Mouse (Mus musculus) kidney, postnatal 10 days (tissue): ENCODE data around the gene Npl.
"Not testable (repeated sequence)": the region's sequence is repeated elsewhere in the genome, so short reads cannot be mapped to it uniquely, and the experiment has no call there.

Experiments
- DNase-seq: peaks from one replicate; pipeline ENCODE4 v3.0.0; 2021; ENCODE audit warnings: mixed read lengths

Npl gene

DNA sequence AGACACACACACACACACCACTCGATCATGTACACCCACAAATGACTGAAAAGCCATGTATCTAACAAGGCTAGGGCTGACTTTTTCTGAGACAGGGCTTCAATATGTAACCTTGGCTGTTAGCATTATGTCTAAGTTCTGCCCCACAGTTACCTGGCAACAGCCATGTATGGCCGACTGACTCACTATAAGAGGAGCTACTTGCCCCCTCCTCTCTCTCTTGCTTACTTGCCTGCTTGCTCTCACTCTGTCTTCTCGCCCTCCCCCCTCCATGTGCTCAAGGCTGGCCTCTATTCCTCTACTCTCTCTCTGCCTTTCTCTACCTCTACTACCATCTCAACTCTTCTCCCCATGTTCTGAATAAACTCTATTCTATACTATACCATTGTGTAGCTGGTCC, 9.1 kb downstream of the Npl start:
- no peak for DNase-seq

DNA sequence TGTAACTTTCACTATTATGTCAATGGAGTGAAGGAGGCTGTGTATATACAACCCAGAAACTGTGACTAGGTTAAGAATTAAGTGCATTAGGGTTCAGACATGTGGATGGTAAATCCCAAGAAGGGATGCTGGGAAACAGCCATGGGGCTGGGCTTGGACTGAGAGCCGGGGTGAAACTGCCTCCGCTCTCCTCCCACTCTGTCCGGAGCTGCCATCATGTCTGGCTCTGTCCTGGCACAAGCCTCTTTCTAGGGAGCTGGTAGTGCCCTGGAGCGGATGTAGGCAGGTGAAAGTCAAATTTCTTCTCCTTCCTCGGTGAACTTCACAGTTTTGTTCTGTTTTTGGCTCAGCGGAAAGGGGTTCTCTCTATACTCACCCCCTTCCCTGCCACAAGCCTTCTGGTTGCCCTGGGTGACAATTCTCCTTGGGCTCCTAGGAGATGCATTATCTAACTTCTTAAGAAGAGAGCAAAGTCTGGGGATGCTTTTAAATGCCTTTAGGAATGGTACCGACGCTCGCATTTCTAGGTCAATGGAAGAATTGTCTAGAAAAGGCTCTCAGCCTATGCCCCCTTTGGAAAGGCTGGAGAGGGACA, 10.0 kb downstream of the Npl start:
- no peak for DNase-seq

DNA sequence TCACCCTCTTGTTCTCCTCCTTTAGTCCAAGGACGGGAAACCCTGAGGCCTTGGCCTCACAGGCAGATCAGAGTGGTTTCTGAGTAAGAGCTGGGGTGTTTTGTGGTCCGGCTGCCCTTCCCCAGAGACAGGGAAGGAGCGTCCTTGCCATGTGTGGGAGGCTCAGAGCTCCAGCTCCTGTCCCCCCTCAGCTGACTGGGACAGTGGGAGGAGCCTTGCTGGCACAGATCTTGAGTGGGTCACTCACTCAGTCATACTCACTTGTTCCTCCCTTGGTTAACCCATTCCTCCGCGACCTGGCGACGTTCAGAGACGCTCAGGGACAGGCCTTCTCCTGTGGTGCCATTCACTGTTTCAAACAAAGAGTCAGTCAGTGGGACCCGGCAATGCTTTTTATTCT, 14.2 kb downstream of the Npl start:
- DNase-seq: peak; percentile 39

DNA sequence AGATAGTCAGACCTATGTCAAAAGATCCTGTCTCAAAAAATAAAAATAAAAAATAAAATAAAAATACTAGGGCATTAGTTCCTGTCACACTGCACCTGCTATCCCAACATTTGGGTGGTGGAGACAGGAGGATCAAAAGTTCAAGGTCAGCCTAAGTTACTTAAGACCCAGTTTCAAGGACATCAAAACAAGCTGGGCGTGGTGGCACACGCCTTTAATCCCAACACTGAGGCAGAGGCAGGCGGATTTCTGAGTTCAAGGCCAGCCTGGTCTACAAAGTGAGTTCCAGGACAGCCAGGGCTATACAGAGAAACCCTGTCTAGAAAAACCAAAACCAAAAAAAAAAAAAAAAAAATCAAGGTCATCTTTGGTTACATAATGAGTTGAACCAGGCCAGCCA, 16.9 kb downstream of the Npl start:
- not testable (repeated sequence) for DNase-seq

DNA sequence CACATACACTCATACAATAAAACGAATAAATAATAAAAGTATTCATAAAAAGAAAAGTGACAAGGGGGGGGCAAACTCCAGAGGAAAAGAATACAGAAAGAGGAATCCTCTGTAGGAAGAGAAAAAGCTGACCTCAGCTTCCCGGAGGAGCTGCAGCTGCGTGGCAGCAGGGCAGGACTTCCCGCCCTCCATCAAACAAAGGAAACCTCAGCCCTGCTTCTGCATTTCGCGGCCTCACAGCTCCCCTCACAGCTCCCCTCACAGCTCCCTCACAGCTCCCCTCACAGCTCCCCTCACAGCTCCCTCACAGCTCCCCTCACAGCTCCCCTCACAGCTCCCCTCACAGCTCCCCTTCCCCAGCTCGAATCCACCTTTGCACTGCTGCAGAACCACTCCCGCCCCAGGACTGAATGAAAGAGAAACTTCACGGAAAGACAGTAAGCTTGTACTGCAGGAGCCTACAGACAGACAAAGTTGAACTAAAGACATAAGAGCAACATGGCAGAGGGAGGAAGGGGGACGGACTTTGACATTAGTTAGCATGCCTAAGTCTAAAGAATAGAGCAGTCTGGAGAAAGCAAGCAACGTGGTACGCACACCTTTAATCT, 17.5 kb downstream of the Npl start:
- peak; percentile 57 for DNase-seq

DNA sequence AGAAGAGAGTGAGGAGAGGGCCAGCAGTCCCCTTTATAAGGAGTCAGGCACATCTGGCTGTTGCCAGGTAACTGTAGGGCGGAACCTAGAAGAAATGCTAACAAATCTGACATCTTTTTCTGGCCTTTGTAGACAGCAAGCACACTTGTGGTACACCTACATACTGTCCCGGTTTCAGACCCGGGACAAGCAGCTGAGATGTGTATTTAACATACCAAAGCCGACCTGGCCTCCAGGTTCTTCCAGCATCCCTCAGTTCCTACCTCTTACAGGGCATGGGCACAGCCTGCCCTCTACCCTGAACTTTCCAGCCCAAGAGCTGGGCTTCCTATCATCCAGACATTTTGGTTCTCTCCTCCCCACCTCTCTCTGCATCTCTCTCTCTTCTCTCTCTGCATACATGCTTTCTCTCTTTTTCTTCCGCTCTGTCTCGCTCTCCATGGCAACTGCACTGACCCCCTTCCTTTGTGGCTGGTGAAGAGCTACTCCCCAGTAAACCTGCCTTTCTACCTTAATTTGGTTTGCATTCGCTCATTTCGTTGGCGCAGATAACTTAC, 18.1 kb downstream of the Npl start:
- no peak for DNase-seq

DNA sequence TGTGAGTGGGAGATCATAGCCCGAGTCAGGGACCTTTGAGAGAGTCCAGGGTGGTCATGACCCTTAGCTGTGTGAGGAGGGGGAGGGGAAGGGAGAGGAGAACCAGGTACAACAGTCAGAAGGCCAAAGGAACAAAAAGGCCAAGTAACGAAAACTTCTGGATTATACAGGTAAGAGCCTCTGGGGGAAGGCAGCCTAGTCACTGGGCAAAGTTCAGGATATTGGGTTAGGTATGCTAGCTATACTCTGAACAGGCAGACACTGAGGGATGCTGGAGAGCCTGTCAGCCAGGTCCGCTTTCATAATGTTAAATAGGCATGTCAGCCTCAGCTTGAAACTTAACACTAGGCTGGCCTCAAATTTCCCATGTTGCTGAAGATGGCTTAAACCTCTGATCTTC, 27.7 kb downstream of the Npl start:
- peak; percentile 23 for DNase-seq

DNA sequence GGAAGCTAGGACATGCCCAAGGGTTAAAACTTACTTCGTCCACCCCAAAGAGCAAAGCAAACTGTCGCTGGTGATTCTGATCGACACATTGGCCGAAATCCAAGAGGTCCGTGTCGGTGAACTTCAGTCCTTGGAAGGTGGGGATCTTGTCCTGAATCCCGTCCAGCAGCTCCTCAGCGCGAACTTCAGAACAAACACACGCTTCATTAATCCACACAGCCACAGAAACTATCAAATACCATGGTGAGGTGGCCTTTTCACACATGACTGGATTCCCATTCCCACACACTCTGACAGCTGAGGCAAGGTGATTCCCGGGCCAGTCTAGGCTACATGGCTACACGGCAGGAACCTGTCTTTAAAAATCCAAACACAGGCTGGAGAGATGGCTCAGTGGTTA, 34.5 kb downstream of the Npl start:
- peak; percentile 62 for DNase-seq

DNA sequence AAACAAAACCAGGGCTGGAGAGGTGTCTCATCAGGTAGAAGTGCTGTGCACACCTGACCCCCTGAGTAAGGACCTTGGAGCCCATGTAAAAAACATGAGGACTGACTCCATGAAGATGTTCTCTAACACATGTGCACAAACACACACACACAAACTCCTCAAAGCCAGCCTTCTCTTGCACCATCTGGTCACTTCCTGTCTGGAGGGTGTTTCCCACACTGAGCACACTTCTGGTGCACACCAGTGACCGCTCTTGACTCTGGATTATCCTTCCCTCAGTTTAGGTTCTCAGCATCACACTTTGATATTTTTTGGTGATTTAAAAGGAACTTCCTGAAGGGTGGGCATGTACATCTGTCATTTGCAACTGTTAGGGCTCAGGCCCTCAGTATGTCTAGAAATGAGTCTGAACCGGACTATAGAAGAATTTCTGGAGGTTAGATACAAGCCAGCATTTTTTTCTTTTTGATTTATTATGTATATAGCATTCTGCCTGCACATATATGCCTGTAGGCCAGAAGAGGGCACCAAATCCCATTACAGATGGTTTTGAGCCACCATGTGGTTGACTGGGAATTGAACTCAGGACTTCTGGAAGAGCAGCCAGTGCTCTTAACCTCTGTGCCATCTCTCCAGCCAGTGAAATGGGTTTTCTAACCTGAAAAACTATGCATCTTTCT, 39.4 kb downstream of the Npl start:
- no peak for DNase-seq

DNA sequence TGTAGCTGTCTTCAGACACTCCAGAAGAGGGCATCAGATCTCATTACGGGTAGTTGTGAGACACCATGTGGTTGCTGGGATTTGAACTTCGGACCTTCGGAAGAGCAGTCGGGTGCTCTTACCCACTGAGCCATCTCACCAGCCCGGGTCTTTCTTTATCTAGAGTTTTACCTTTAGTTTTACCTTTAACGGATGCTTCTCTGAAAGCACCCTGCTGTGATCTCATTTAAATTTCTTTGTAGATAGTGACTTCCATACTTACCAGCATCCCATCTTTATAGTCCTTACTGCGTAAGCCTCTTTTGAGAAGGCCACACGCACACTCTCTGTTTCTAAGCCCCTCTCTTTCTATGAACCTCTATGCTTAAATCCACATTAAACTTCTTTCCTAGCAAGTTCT, 40.3 kb downstream of the Npl start:
- DNase-seq: not testable (repeated sequence)

DNA sequence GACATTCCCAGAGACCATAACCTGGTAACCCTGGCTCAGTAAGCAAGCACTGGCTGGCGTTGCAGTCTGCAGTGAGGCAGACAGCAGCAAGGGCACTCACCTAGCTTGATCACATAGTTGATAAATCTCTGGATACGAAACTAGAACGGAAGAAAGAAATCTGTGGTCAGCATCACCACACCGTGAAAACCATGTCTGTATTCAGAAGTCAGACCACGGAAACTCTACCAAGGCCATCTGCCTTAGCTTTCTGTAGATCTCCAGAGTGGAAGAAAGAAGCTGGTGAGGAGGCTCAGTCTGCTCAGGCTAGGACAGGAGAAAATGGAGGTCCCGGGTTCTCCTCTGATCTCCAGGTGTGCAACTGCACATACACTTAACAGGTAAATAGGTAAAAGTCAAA, 40.8 kb downstream of the Npl start:
- DNase-seq: no peak

DNA sequence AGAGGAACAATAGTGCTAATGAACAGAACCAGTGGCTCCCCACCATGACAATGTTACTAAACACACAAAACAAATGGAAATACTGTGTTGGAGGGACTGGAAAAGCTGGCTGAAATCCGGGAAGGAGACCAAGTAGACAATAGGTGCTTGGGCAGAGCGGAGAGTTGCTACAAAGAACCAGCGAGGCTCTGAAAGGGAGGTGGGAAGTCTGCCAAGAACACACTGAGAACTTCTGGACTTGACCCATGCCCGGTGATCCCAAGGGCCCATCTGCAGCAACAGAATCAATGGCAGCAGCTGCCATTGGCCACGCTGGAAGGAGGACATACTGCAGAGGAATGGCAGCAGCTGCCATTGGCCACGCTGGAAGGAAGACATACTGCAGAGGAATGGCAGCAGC, 43.6 kb downstream of the Npl start:
- DNase-seq: peak; percentile 72

DNA sequence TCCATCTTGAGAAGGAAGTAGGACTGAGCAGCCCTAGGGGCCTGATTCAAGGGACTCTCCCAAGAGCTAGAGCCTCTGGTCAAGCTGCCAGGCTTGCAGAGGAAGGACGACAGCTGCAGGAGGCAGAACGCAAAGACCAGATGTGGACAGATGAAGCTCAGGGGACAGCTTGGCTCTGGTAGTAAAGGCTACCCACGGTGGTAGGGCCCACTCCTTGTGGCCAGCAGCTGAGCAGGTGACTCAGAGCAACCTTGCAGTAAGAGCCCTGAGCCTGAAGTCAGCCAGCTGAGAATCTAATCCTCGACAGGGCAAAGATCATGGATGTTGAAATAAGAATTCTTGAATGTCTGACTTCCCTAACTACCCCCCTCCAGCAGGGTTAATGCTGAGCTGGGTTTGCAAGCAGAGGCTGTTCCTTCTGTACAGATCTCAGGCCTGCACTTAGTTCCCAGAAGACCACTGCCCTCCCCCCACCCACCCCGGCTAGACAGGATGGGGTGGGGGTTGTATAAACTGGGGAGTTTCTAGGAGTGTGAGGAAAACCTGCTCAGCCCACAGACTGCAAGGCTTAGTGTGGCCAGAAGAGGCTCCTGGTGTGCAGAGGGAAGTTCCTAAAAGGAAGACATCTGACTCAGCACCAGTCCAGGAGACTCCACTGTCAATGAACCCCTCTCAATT, 48.1 kb downstream of the Npl start:
- DNase-seq: peak; percentile 58

DNA sequence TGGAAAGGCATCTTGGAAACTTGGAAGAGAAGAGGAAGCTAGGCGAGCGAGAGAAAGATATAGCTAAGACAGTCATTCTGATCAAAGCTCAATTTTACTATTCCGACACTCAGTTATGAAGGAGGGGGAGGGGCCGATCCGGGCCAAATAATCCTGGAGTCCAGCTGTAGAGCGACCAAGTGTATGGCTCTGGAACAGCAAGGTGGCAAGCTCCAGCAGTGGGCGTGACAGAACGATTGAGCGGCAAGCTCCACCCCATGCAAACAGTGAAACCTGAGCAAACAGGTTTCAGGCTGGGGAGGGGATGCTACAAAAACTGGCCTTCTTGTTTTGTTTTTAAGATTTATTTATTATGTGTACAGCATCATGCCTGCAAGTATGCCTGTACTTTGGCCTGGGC, 49.8 kb downstream of the Npl start:
- DNase-seq: peak; percentile 28

DNA sequence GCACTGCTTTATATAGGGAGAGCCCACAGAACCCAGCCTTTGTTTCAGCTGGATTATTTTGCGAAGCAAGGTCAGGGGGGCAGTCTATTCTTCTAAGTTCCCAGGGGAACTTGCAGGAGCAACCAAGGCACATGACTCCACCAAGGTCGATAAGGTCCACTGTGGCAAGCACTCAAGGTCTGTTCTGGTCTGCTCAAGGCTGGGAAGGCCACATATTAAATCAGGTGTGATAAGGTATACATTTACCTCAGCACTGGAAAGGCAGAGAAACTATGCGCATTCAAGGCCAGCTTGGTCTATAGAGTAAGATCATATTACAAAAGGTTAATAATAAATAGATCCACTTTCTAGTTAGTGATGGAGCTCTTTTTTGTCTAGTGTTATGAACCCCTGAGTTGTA, 53.8 kb downstream of the Npl start:
- DNase-seq: no peak

DNA sequence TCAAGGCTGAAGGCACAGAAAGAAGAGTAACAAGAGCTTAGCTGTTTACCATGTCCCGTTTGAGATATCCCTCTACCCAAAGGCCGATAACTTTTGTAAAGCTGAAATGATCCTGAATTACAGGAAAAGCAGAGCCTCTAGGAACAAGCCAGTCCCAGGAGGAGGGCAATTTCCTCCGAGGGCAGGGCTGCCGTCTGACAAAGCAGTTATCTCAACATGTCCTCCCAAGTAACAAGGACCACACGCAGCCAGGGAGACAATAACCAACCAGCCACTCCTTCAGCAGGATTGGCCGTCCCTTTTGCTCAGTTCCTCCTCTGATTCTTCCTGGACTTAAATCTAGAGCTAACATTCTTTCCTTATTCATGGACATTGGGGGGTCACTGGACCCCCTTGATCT, 55.9 kb downstream of the Npl start:
- no peak for DNase-seq

DNA sequence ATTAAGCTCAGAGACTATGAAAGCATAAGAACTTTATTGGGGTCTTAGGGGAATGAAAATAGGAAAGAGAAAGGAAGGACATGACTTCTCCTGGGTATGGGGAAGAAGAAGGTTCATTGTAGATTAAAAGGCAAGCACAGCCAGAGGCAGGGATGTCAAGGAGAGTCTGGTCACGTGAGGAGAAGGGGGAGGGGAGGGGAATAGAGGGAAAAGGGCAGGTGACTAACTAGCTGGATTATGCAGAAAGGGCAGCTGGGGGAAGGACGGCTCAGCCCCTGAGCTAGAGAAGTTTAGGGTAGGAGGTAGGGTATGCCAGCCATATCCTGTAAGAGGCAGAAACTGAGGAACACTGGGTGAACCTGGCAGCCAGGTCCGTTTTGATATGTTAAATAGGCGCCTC, 56.5 kb downstream of the Npl start:
- DNase-seq: peak; percentile 64

DNA sequence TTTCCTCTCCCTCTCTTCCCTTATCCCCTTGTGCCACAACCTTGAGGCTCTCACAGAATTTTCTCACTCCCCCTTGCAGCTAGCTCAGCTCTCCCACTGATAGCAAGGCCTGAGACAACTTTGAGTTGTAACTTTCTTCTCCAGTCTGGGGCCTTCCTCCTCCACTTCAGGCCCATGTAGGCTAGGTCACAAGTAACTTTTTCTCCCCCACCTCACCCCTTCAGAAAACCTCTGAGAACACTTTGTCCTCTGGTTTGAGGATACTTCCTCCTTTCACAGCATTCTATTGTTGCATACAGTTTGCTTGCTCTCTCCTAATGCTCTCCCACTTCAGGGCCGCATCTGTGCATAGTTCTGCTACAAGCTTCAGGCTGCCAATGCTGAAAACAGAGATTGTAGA, 58.0 kb downstream of the Npl start:
- no peak for DNase-seq

DNA sequence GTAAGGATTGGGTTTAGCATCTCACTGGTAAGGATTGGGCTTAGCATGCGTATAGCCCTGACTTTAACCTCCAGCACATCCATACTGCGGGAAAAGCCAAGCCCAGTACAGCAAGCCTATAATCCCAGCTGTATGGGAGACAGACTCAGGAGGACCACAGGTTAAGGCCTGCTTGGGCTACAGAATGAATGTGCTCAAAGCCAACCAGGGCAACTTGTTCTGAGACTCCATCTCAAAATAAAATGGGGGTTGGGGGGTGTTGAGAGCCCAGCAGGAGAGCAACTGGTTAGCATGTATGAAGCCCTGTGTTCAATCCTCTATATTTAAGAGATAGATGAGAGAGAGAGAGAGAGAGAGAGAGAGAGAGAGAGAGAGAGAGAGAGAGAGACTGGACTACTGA, 58.5 kb downstream of the Npl start:
- DNase-seq: no peak

DNA sequence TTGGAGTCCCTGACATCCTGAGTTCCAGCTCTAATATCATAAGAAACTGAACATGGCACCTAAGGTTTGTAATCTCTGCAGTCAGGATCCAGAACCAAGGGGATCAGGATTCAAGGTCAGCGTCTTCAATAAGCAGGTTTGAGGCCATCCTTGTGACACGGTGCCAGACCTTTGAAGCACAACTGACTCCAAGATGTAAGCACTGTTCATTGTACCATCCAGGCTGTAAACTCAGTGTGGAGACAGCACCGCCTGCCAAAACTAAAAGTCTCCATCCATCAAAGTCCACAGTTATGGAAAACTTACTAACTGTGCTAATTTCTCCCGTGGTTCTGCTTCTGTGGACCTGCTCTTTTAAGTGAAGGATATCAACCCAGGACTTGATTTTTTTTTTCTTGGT, 59.9 kb downstream of the Npl start:
- no peak for DNase-seq

DNA sequence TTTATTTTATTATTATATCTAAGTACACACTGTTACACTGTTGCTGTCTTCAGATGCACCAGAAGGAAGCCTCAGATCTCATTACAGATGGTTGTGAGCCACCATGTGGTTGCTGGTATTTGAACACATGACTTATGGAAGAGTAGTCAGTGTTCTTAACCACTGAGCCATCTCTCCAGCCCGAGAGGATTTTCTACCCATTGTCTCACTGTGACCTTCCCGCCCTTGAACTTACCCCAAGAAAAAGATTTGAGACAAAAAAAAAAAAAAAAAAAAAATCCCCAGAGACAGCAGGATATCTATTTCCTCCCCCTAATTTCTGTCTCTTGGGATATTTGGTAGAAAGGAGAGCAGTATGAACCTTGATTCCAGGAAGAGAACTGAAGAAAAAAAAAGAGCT, 60.3 kb downstream of the Npl start:
- no peak for DNase-seq

DNA sequence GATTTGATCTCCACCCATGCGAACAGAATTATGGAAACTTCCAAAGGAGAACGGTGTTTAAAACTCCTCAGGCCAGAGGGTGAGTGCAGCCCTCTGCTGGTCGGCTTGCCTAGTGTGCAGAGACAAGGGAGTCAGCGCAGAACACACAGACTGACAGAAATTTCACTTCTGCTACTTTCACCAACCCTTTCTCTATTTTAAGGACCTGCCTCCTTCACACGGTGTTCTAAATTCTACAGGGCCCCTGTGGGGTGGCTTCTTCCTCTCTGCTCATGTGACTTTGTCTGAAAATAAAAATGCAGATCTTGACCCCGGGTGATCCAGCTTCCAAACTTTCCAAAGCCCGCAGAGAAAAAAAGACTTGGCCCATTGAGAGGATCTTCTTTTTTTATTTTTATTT, 60.7 kb downstream of the Npl start:
- DNase-seq: peak; percentile 33

DNA sequence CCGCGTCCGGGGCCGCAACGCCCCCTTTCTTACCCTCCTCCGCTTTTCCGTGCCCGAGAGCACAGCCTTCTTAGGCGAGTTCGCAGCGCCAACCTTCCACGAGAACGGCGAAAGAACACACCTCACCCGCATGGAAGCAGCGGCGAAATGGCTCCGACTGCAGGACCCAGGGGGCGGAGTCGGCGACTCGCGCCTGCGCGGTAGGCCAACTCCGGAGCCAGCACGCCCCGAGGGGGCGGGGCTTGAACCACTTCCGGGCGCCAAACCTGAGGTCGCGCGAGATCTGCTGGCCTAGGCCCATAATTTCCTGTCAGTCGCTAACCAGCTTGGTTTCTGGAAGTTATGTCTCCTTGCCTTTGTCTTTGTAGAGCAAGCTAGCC, 62.4 kb downstream of the Npl start, which contains the start of gene Dhx9:
Gene Dhx9, minus strand, starts transcription at position 161 of the 380 bp plus-strand sequence.
- peak; percentile 99 for DNase-seq
